9 mouse cellular contexts compared by ENCODE assay signal in the genomic region with DNA sequence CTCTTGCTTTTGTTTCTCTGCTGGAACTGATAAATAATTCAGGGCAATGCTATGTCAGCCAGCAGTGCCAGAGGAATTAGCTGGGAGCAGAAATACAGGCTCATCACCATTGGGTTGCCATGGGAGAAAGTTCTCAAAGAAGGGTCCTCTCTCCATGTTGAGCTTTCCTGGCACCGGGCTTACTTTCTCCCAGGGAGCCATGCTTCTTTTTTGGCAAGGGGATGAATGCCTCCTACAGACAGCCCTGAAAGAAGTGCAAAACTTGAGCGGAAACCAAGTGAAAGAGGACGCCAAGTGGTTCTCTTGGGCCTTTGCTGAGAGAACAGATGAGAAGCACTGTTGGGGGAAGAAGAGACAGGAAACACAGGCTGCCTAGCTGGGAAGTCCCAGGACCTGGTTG.
DNase-seq lines count a peak whose midpoint lies in the region; ATAC-seq and TF ChIP-seq lines count a peak whose summit lies in the region.
"Had no signal": no experiment of that assay in that cellular context is flagged by ENCODE, and none has a peak within 500 bp of the region (broad histone marks: within the 10 kb centered on the region; RNA-seq: fewer than 3 reads in every experiment).

No protein-coding gene starts in this region.

- no peak for TF ChIP-seq POLR2A in kidney, adult 2 months (IDR thresholded peaks at IDR 0.05; ENCODE audit: low read depth, low read length)

- 68% methylated on average over 3 of the region's 3 CpGs for WGBS in lung, embryonic 14.5 days
- 50% methylated on average over 3 of the region's 3 CpGs for WGBS in hindbrain, embryonic 16.5 days
- WGBS in neural tube, embryonic 14.5 days: 52% methylated on average over 3 of the region's 3 CpGs
- 80% methylated on average over 3 of the region's 3 CpGs for WGBS in kidney, adult 2 months
- 95% methylated on average over 3 of the region's 3 CpGs for WGBS in forebrain, embryonic 11.5 days

- no peak overlapping the region for H3K4me2 ChIP-seq in lung, embryonic 14.5 days
- no peak overlapping the region for H3K4me2 ChIP-seq in hindbrain, embryonic 16.5 days (ENCODE audit: low read length)
- no peak overlapping the region for H3K4me2 ChIP-seq in neural tube, embryonic 14.5 days (ENCODE audit: low read depth, low read length)
- no peak overlapping the region for H3K4me2 ChIP-seq in forebrain, embryonic 11.5 days (ENCODE audit: low read depth, low read length, severe bottlenecking)
- H3K4me2 ChIP-seq: heart, embryonic 15.5 days had no signal

- no peak overlapping the region for H3K9ac ChIP-seq in lung, embryonic 14.5 days
- no peak overlapping the region for H3K9ac ChIP-seq in hindbrain, embryonic 16.5 days (ENCODE audit: low read depth, low read length)
- no peak overlapping the region for H3K9ac ChIP-seq in neural tube, embryonic 14.5 days (replicated peaks; ENCODE audit: low read depth, low read length)
- no peak overlapping the region for H3K9ac ChIP-seq in forebrain, embryonic 11.5 days (ENCODE audit: low read length)
- H3K9ac ChIP-seq: heart, embryonic 15.5 days had no signal

- ATAC-seq in lung, embryonic 14.5 days (ENCODE audit: insufficient read depth): no peak
- peak; percentile 92 for ATAC-seq in hindbrain, embryonic 16.5 days
- peak; percentile 70 for ATAC-seq in neural tube, embryonic 14.5 days (ENCODE audit: low read depth)
- no peak for ATAC-seq in forebrain, embryonic 11.5 days (replicated peaks; ENCODE audit: low FRiP score)

- H3K9me3 ChIP-seq in lung, embryonic 14.5 days (ENCODE audit: low read depth, low read length): no peaks in the 10 kb centered on the region
- H3K9me3 ChIP-seq in hindbrain, embryonic 16.5 days (ENCODE audit: control insufficient read depth, low read length): no peaks in the 10 kb centered on the region
- H3K9me3 ChIP-seq in neural tube, embryonic 14.5 days (ENCODE audit: control insufficient read depth, low read length): no peaks in the 10 kb centered on the region
- H3K9me3 ChIP-seq in forebrain, embryonic 11.5 days (ENCODE audit: control insufficient read depth, low read length): no peaks in the 10 kb centered on the region
- H3K9me3 ChIP-seq: heart, embryonic 15.5 days had no signal

- H3K27ac ChIP-seq in lung, embryonic 14.5 days (ENCODE audit: low read depth): no peak overlapping the region
- H3K27ac ChIP-seq in hindbrain, embryonic 16.5 days (ENCODE audit: low read depth, low read length): peak overlapping the region; percentile 63
- H3K27ac ChIP-seq in neural tube, embryonic 14.5 days (ENCODE audit: low read depth, low read length): no peak overlapping the region
- no peak overlapping the region for H3K27ac ChIP-seq in kidney, adult 2 months (ENCODE audit: insufficient read depth, low read depth, low read length)
- no peak overlapping the region for H3K27ac ChIP-seq in forebrain, embryonic 11.5 days (ENCODE audit: low read depth, low read length)
- H3K27ac ChIP-seq: heart, embryonic 15.5 days had no signal

- H3K4me3 ChIP-seq in lung, embryonic 14.5 days (ENCODE audit: low read depth, low read length): no peak overlapping the region
- no peak overlapping the region for H3K4me3 ChIP-seq in hindbrain, embryonic 16.5 days (ENCODE audit: low read length)
- H3K4me3 ChIP-seq in neural tube, embryonic 14.5 days (ENCODE audit: low read depth, low read length): no peak overlapping the region
- H3K4me3 ChIP-seq in kidney, adult 2 months (ENCODE audit: insufficient read depth, low read depth, low read length): no peak overlapping the region
- no peak overlapping the region for H3K4me3 ChIP-seq in forebrain, embryonic 11.5 days (ENCODE audit: low read depth, low read length)
- H3K4me3 ChIP-seq: heart, embryonic 15.5 days had no signal

- DNase-seq in lung, embryonic 14.5 days: peak; percentile 8
- DNase-seq in lung, postnatal 25 days (ENCODE audit: low spot score): no peak
- peak; percentile 44 for DNase-seq in cerebellum, adult 9-10 months
- no peak for DNase-seq in urinary bladder, adult 18-20 months (ENCODE audit: low spot score in 2 of 2)
- DNase-seq in kidney, adult 2 months: no peak
- DNase-seq in forebrain, embryonic 11.5 days (ENCODE audit: low spot score): no peak

- H3K4me1 ChIP-seq in lung, embryonic 14.5 days (ENCODE audit: insufficient read depth): no peaks in the 10 kb centered on the region
- no peaks in the 10 kb centered on the region; the same call in 1 of the 2 replicates for H3K4me1 ChIP-seq in hindbrain, embryonic 16.5 days (ENCODE audit: control insufficient read depth, insufficient read depth, low read depth, low read length)
- H3K4me1 ChIP-seq in neural tube, embryonic 14.5 days (ENCODE audit: control insufficient read depth, insufficient read depth, low read length): no peaks in the 10 kb centered on the region
- no peaks in the 10 kb centered on the region for H3K4me1 ChIP-seq in kidney, adult 2 months (ENCODE audit: control insufficient read depth, insufficient read depth, low read length)
- no peaks in the 10 kb centered on the region for H3K4me1 ChIP-seq in forebrain, embryonic 11.5 days (replicated peaks; ENCODE audit: control insufficient read depth, insufficient read depth, low read length)

- no peaks in the 10 kb centered on the region for H3K36me3 ChIP-seq in lung, embryonic 14.5 days (ENCODE audit: insufficient read depth)
- no peaks in the 10 kb centered on the region for H3K36me3 ChIP-seq in hindbrain, embryonic 16.5 days (ENCODE audit: control insufficient read depth, insufficient read depth, low read length)
- no peaks in the 10 kb centered on the region for H3K36me3 ChIP-seq in neural tube, embryonic 14.5 days (ENCODE audit: control insufficient read depth, insufficient read depth, low read length)
- H3K36me3 ChIP-seq in kidney, adult 2 months (ENCODE audit: control insufficient read depth, insufficient read depth, low read length): no peaks in the 10 kb centered on the region
- no peaks in the 10 kb centered on the region for H3K36me3 ChIP-seq in forebrain, embryonic 11.5 days (ENCODE audit: control insufficient read depth, insufficient read depth, low read length)
- H3K36me3 ChIP-seq: heart, embryonic 15.5 days had no signal

- TF ChIP-seq CTCF in lung, embryonic 14.5 days (IDR thresholded peaks at IDR 0.05; ENCODE audit: low read depth): no peak
- no peak for TF ChIP-seq CTCF in kidney, adult 2 months (conservative IDR thresholded peaks at IDR 0.05; ENCODE audit: insufficient read depth, insufficient read length, low read depth, low read length)

- no peaks in the 10 kb centered on the region for H3K27me3 ChIP-seq in lung, embryonic 14.5 days (ENCODE audit: insufficient read depth, low read length)
- H3K27me3 ChIP-seq in hindbrain, embryonic 16.5 days (replicated peaks; ENCODE audit: control insufficient read depth, insufficient read depth, low read length): no peaks in the 10 kb centered on the region
- H3K27me3 ChIP-seq in neural tube, embryonic 14.5 days (ENCODE audit: control insufficient read depth, insufficient read depth, low read length): no peaks in the 10 kb centered on the region
- no peaks in the 10 kb centered on the region for H3K27me3 ChIP-seq in kidney, adult 2 months (replicated peaks; ENCODE audit: control insufficient read depth, insufficient read depth, low read length)
- H3K27me3 ChIP-seq in forebrain, embryonic 11.5 days (ENCODE audit: control insufficient read depth, insufficient read depth, low read length): no peaks in the 10 kb centered on the region

Comparison
In these comparisons a context has a peak if more than half of its experiments do, and no peak if none do; other contexts are left out.
1. DNase-seq: peak in lung, embryonic 14.5 days (single experiment) and cerebellum, adult 9-10 months (single experiment); none in lung, postnatal 25 days (single experiment), urinary bladder, adult 18-20 months (0 of 2), kidney, adult 2 months (single experiment) and forebrain, embryonic 11.5 days (single experiment).
2. ATAC-seq: peak in hindbrain, embryonic 16.5 days (single experiment) and neural tube, embryonic 14.5 days (single experiment); none in lung, embryonic 14.5 days (single experiment) and forebrain, embryonic 11.5 days (single experiment).